Comparison of ENCODE assay signal across 26 mouse cellular contexts in the genomic region with DNA sequence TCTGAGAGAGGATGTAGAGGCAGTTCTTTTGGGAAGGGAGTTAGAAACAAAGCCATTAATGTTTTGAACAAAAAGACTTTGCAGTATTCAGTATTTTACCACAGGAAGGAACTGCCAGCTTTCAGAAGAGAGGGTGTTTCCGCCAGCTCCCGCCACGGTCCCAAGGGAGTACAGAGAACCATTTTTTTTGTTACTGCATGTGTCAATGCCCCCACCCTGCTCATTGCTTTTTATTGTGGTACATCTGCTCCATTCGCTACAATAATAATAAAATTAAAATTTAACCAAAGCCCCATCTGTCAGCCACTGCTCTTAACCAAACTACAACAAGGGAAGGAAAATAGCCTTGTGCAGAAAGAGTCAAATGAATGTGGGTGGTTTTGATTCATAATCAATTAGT. TPM values are rescaled to one million over a fixed set of nuclear protein-coding genes. Genes with fewer than 3 reads are reported as not detected.
DNase-seq lines count a peak whose midpoint lies in the region; ATAC-seq and TF ChIP-seq lines count a peak whose summit lies in the region.
"Had no signal": no experiment of that assay in that cellular context is flagged by ENCODE, and none has a peak within 500 bp of the region (broad histone marks: within the 10 kb centered on the region; RNA-seq: fewer than 3 reads in every experiment).

No protein-coding gene starts in this region.

- no peaks in the 10 kb centered on the region for H3K36me3 ChIP-seq in kidney, embryonic 16.5 days (ENCODE audit: insufficient read depth, low read length)
- H3K36me3 ChIP-seq: embryonic facial prominence, embryonic 15.5 days; heart, embryonic 12.5 days; hindbrain, embryonic 13.5 days; limb, embryonic 15.5 days; neural tube, embryonic 13.5 days had no signal

- no peak overlapping the region for H3K4me3 ChIP-seq in kidney, embryonic 16.5 days (ENCODE audit: low read length)
- no peak overlapping the region for H3K4me3 ChIP-seq in cerebellum, adult 2 months (replicated peaks; ENCODE audit: insufficient read depth, low read depth, low read length)
- H3K4me3 ChIP-seq: embryonic facial prominence, embryonic 15.5 days; heart, embryonic 12.5 days; hindbrain, embryonic 13.5 days; limb, embryonic 15.5 days; myocyte; neural tube, embryonic 13.5 days had no signal

- TF ChIP-seq POLR2A in brain, embryonic 14.5 days (IDR thresholded peaks at IDR 0.05; ENCODE audit: borderline replicate concordance, extremely low read depth, insufficient read depth, insufficient read length, poor library complexity, severe bottlenecking), result no peak
- TF ChIP-seq POLR2A in cerebellum, adult 2 months (IDR thresholded peaks at IDR 0.05; ENCODE audit: borderline replicate concordance, insufficient read depth, low read length), result no peak

- DNase-seq in kidney, postnatal 14 days, result peak; percentile 15
- DNase-seq in spleen, adult 18-20 months, result peak; percentile 49 to 62
- DNase-seq in spleen, adult 12 weeks (ENCODE audit: low spot score), result no peak
- peak; percentile 11 for DNase-seq in brain, embryonic 14.5 days (ENCODE audit: low read depth)
- no peak for DNase-seq in cerebellum, adult 2 months
- DNase-seq: cerebellum, adult 8-10 months; gastrocnemius, postnatal 14 days; heart, adult 18-20 months; heart, postnatal 10 days; kidney, adult 11 months; kidney, postnatal 10 days; left cerebral cortex, postnatal 4 days; lung, embryonic 14.5 days; lung, postnatal 4 days; thymus, postnatal 25 days had no signal

- no peaks in the 10 kb centered on the region for H3K9me3 ChIP-seq in kidney, embryonic 16.5 days (ENCODE audit: low read length)
- H3K9me3 ChIP-seq: embryonic facial prominence, embryonic 15.5 days; heart, embryonic 12.5 days; hindbrain, embryonic 13.5 days; limb, embryonic 15.5 days; neural tube, embryonic 13.5 days had no signal

- WGBS in kidney, embryonic 16.5 days, result 63% methylated on average over 4 of the region's 4 CpGs
- WGBS in cerebellum, adult 2 months, result 60% methylated on average over 4 of the region's 4 CpGs

- no peak overlapping the region for H3K9ac ChIP-seq in kidney, embryonic 16.5 days (replicated peaks; ENCODE audit: low read length)
- H3K9ac ChIP-seq: embryonic facial prominence, embryonic 15.5 days; heart, embryonic 12.5 days; hindbrain, embryonic 13.5 days; limb, embryonic 15.5 days; liver, embryonic 14.5 days; lung, embryonic 14.5 days; neural tube, embryonic 13.5 days had no signal

- ATAC-seq in kidney, embryonic 16.5 days (ENCODE audit: low FRiP score, low TSS enrichment), result no peak
- no peak for ATAC-seq in frontal cortex, adult (ENCODE audit: low TSS enrichment)
- ATAC-seq: forebrain, embryonic 14.5 days; midbrain, embryonic 16.5 days had no signal

- no peak overlapping the region for H3K27ac ChIP-seq in kidney, embryonic 16.5 days (ENCODE audit: low read length)
- no peak overlapping the region for H3K27ac ChIP-seq in cerebellum, adult 2 months (ENCODE audit: insufficient read depth, low read length)
- H3K27ac ChIP-seq: embryonic facial prominence, embryonic 15.5 days; hindbrain, embryonic 13.5 days; limb, embryonic 15.5 days; liver, embryonic 14.5 days; neural tube, embryonic 13.5 days had no signal

- TF ChIP-seq CTCF in brain, embryonic 14.5 days (IDR thresholded peaks at IDR 0.05; ENCODE audit: borderline replicate concordance, extremely low read depth, insufficient read depth, insufficient read length), result no peak
- no peak for TF ChIP-seq CTCF in cerebellum, adult 2 months (IDR thresholded peaks at IDR 0.05; ENCODE audit: borderline replicate concordance, insufficient read depth, low read depth, low read length)

- H3K4me1 ChIP-seq in kidney, embryonic 16.5 days (ENCODE audit: insufficient read depth, low read length), result no peaks in the 10 kb centered on the region
- H3K4me1 ChIP-seq in cerebellum, adult 2 months (ENCODE audit: control insufficient read depth, insufficient read depth, low read length), result no peaks in the 10 kb centered on the region
- H3K4me1 ChIP-seq: embryonic facial prominence, embryonic 15.5 days; heart, embryonic 12.5 days; hindbrain, embryonic 13.5 days; limb, embryonic 15.5 days; neural tube, embryonic 13.5 days had no signal

- no peak overlapping the region for H3K4me2 ChIP-seq in kidney, embryonic 16.5 days (replicated peaks; ENCODE audit: low read depth, low read length)
- H3K4me2 ChIP-seq: embryonic facial prominence, embryonic 15.5 days; heart, embryonic 12.5 days; hindbrain, embryonic 13.5 days; limb, embryonic 15.5 days; lung, embryonic 14.5 days; neural tube, embryonic 13.5 days had no signal

- H3K27me3 ChIP-seq in kidney, embryonic 16.5 days (ENCODE audit: insufficient read depth, low read length), result no peaks in the 10 kb centered on the region
- H3K27me3 ChIP-seq in cerebellum, adult 2 months (ENCODE audit: control insufficient read depth, insufficient read depth, low read length), result no peaks in the 10 kb centered on the region
- H3K27me3 ChIP-seq: limb, embryonic 15.5 days; neural tube, embryonic 13.5 days had no signal

RNA-seq across cellular contexts. Expression of a gene that starts 7.2 kb away (rescaled TPM):
- polyA plus RNA-seq in kidney, embryonic 16.5 days (2015; fragmentation: Nextera tagmentation; extraction: Ambion mirVana), result 27.1 and 27.7 TPM in 2 replicates
- polyA plus RNA-seq in brain, embryonic 14.5 days (2012; rRNA removed), result 7.5 and 9.8 TPM in 2 replicates
- 20.2 and 23.0 TPM in 2 replicates for polyA plus RNA-seq in cerebellum, adult 2 months (2012; rRNA removed)

RNA-seq across cellular contexts. Expression of a gene that starts 20.3 kb away (rescaled TPM):
- polyA plus RNA-seq in kidney, embryonic 16.5 days (2015; fragmentation: Nextera tagmentation; extraction: Ambion mirVana), result 24.6 and 25.2 TPM in 2 replicates
- polyA plus RNA-seq in brain, embryonic 14.5 days (2012; rRNA removed), result 7.5 and 9.9 TPM in 2 replicates
- 529 and 611 TPM in 2 replicates for polyA plus RNA-seq in cerebellum, adult 2 months (2012; rRNA removed)

Comparison
In these comparisons a context has a peak if more than half of its experiments do, and no peak if none do; other contexts are left out.
1. DNase-seq: peak in kidney, postnatal 14 days (single experiment), spleen, adult 18-20 months (2 of 2) and brain, embryonic 14.5 days (single experiment); none in spleen, adult 12 weeks (single experiment) and cerebellum, adult 2 months (0 of 2).
2. RNA of a gene that starts 20.3 kb away (polyA plus RNA-seq): 529 to 611 TPM in cerebellum, adult 2 months; 24.6 to 25.2 TPM in kidney, embryonic 16.5 days and 7.5 to 9.9 TPM in brain, embryonic 14.5 days; every median in the first group is over 10 times any median in the second.